Mouse (Mus musculus): Measurements from ENCODE around the gene Ppp4r3a. TPM values are rescaled to one million over a fixed set of nuclear protein-coding genes. Genes with fewer than 3 reads are reported as not detected.

The Ppp4r3a gene
- total RNA-seq, 2 experiments from 2014 or later: 35.6 to 46.1 TPM

DNA sequence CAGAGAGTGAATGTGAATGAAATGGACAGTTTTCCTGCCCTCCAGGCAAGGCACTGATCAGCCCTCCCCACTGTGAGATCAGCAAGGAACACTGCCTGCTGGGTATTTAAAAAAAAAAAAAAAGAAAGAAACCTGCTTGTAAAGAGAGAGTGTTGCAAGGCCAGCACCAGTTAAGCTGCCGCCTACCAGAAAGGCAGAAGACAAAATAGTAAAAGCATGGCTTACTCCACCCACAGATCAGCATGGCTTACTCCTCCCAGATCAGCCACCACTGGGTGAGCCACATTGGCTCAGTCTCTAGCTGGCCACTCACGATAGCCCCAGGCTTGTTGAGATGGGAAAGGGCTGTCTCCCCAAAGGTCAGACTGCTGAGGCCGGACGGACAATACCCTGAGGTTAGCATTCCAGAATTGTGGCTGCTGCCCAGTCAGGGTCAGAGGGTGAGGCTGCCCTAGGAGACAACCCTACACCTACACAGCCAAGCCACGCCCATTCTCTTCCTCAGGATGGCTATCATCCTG is 87.1 kb downstream of the Ppp4r3a start:
- intact Hi-C loops (cut with DNase I): no loop called here
- DNase-seq (ENCODE audit: low spot score in 2 of 2): peak; percentile 39 to 53

DNA sequence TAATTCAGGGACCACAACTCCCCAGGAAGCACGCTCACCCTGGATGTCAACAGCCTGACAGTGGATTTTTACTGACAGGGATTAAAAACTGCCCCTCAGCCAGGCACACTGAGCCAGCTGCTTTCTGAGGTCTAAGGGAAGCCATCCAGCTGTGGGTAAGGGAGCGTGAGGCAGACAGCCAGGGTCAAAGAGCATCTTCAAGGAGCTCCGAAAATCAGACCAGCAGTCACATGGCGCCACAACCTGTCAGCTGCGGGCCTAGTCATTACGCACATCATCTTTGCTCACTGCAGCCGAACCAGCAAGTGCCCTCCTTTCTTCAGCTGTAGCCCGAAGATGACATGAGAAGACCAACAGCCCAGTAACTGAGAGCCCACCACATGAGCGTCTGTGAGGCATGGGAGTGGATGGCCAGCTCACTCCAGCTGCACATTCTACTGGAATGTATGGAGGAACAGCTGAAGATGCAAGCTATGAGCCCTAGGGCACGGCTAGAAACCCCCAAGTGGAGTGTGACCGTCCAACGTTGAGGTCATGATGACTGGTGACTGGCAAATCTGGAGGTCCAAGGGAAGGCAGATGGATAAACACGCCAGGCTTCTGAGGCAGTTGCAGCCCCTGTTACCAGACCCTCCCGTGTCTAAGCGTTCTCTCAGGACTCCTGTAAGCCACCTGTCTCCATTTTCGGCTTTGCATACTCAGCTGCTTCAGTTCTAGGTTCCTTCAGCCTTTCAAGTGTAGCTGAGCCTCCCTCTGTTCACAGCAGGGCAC is 87.7 kb downstream of the Ppp4r3a start:
- DNase-seq (ENCODE audit: low spot score in 2 of 2): no peak
- intact Hi-C loops (cut with DNase I): no loop called here

DNA sequence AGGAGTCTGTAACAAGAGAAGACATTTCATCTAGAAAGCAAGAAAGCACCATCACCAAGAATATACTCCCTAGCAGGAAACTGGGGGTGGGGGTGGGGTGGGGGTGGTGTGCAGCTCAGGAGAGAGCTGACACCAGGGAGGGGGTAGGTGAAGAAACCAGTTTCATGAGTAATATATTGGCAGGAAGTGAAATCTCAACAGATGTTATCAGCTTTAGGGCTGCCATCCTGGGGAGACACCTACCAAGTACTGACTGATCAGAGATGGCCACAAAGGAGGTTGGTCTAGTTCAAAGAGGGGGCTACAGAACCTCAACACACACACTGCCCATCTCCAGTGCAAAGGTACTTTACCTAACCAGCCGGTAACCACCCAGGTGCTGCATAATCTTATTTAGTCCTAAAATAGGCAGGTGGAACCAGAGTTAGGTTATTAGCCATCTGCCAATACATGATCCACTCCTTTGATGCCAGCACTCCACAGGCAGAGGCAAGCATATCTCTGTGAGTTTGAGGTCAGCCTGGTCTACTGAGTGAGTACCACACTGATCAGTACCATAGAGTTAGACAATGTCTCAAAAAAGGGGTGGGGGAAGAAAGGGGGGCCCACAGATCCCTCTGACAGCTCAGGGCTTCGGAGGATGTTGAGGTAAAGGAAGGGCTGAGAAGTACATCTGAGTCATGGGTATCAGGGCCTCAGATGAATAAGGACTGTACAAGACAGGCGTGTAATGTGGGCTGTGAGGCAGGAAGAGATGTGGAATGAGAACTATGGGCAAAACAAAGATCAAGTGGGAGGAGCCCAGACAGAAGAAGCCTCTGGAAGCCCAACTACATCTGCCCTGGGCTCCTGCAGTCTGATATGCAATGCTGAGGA is 89.1 kb downstream of the Ppp4r3a start:
- no peak for DNase-seq (ENCODE audit: low spot score in 2 of 2)
- intact Hi-C loops (cut with DNase I): no loop called here

DNA sequence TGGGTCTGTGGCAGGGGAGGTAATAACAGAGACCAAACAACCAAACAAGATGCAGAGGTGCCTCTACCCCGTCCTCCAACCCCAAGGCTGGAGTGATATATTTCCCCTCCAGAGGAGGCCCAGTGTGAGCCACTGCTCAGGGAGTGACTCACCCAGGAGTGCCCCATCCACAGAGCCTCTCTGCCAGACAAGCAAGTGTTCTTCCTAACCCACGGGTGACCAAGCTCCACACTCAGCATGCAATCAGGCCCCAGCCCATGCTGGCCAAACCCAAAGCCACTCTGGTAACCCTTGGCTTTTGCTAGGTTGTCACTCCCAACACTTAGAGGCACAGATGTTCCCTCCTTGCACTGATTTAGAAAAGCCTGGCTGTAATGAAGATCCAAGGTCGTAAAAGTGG is 90.4 kb downstream of the Ppp4r3a start:
- intact Hi-C loops (cut with DNase I): no loop called here
- no peak for DNase-seq (ENCODE audit: low spot score in 2 of 2)

DNA sequence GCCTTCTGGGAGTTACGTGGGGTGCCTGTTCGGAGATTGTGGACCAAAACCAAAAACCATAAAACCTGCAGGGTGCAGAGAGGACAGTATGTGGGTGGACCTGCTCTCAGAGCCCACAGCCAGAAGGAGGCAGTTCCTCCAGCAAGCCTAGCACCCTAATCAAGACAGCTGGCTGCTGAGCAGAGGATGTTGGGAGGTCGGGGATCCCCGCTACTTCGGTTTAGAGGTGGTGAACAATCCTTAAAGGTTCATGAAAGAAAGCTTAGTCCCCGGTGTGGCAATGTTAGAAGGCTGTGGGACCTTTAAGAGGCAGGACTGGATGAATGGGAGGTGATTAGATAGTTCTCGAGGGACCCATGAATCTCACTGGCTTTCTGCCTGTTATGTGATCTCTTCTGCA is 91.0 kb downstream of the Ppp4r3a start:
- DNase-seq (ENCODE audit: low spot score in 2 of 2): no peak
- intact Hi-C loops (cut with DNase I): no loop called here

DNA sequence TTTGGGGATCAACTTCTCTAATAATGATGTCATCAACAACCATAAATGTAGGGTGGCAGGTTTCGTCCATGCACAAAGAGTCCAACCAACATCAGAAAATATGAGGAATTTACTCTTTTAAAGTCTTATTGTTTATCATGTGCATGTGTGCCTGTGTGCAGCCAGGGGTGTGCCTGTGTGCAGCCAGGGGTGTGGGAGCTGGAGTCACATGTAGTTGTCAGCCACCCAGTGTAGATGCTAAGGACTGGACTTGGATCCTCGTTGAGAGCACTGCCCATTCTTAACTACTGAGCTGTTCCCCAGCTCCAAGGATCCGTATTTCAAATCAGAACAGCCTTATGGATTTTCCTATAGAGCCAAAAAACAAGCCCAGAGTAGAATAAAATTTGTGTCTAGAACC is 92.4 kb downstream of the Ppp4r3a start:
- intact Hi-C loops (cut with DNase I): no loop called here
- DNase-seq (ENCODE audit: low spot score in 2 of 2): no peak

DNA sequence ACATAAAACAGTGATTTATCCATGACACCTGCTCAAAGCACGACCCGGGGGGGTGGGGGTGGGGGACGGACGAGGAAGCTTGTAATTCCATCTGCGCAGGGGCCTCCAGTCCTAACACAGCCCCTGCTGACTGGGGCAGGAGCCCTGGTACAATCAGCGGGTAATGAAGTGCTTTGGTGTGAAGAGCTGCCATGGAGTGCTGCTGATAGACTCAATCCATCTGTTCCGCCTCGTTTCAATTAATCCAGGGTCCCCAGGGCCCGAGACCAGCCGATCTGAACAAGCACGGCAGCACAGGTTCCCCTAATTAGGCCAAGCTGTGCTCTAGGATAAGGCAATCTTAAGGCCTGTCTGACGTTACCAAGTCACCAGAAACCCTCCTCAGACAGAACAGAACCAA is 93.2 kb downstream of the Ppp4r3a start:
- intact Hi-C loops (cut with DNase I): no loop called here
- no peak for DNase-seq (ENCODE audit: low spot score in 2 of 2)

DNA sequence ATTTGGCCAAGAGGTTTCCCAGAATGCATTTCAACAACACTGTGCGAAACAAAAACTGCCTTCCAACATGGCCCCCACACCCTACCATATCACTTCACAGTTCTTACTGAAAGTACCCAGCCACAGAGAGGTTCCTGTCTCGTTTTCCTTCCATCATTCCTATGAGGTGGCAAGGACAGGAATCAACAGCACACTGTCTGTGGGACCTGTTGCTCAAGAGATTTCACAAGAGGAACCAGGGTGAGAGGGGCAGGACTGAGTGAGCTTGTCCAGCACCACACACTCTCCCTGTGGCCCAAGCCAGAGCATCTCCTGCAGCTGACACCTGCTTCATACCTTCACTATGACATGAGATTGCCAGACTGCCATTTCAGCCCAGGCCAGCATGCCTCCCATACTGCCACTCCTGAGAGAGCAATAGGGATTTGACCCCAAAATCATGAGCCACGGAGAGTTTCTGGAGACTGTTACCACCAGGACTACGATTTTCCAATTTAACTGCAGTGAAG is 93.7 kb downstream of the Ppp4r3a start:
- DNase-seq (ENCODE audit: low spot score in 2 of 2): no peak
- intact Hi-C loops (cut with DNase I): loop anchor here (5.0 kb wide), 1 partner anchor 37 kb away; the partner anchor contains the start of gene Ccdc88c

Small RNA genes within 50 kb of the gene (microRNA-seq; reads per million reads assigned to microRNA genes)
- gene Mir1190: not detected

Other genes with a start within 250 kb of the Ppp4r3a start
- 10 to 100 TPM; 10.5 to 14.8 TPM for gene Gpr68, start 175.5 kb downstream of the Ppp4r3a start, total RNA-seq (2021)
- 10 to 100 TPM; 16.7 to 28.8 TPM for gene Ccdc88c, start 54.6 kb downstream of the Ppp4r3a start, total RNA-seq (2021)